Mouse (Mus musculus): ENCODE data around the gene Eif4e1b. TPM values are rescaled to one million over a fixed set of nuclear protein-coding genes. Genes with fewer than 3 reads are reported as not detected.
A peak's percentile ranks its signal among the peaks of the same experiment; 100 is the strongest.

Gene Eif4e1b
- polyA plus RNA-seq, 1 experiment from 2014 or later = not detected

DNA sequence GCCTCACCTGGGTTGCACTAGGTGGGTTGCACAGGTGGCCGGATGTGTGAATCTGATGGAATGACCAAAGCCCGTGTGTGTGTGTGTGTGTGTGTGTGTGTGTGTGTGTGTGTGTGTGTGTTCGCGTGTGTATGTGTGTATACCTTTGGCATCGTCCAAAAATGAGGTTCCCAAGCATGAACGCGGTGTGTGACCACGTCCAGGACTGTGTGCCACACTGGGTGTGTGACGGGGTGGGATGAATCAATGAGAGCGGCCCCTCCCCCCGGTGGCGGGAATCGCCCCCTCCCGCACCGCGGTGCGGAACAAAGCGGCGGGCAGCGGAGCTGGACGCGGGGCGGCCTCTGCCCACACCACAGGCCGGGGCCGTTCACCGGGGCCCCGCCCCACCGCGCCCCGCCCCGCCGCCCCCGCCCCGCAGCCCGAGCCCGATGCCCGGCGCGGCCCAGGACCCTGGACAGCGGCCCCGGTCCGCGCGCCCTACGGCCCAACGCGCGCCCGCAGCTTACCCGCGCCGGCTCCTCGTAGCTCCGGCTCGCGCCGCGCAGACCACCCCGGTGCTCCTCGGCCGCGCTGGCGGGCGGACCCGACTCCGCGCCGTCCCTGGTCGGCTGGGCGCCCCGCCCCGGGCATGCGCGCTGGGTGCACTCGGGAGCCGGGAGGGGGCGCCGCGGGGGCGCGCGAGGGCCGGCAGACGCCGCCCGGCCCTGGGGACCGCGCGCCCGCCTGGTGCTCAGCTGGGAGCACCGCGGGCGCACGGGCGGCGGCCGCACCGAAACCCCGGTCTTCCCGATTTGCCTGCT lies 34.5 kb upstream of the Eif4e1b start:
- H3K4me1 ChIP-seq (ENCODE audit: control insufficient read depth, insufficient read depth, low read length) = no peaks in the 10 kb centered on the region; the same call in 1 of the 2 replicates
- H3K27ac ChIP-seq (ENCODE audit: low read depth, low read length) = peak overlapping the region; percentile 85
- ATAC-seq (ENCODE audit: insufficient read depth, low FRiP score, low TSS enrichment) = peak; percentile 84
- 2% methylated on average over 51 of the region's 100 CpGs for WGBS
- no peaks in the 10 kb centered on the region for H3K36me3 ChIP-seq (ENCODE audit: control insufficient read depth, insufficient read depth, low read length)
- peak overlapping the region; percentile 66 for H3K4me3 ChIP-seq (ENCODE audit: low read depth, low read length)
- peak overlapping the region; percentile 47 for H3K4me2 ChIP-seq (ENCODE audit: low read depth)
- H3K9ac ChIP-seq (ENCODE audit: low read length) = peak overlapping the region; percentile 66
- H3K9me3 ChIP-seq (ENCODE audit: control insufficient read depth, low read length) = no peaks in the 10 kb centered on the region
- H3K27me3 ChIP-seq (ENCODE audit: control insufficient read depth, insufficient read depth, low read length) = peaks cover 19% of the 10 kb centered on the region
- peak; percentile 84 for DNase-seq (ENCODE audit: low spot score)

DNA sequence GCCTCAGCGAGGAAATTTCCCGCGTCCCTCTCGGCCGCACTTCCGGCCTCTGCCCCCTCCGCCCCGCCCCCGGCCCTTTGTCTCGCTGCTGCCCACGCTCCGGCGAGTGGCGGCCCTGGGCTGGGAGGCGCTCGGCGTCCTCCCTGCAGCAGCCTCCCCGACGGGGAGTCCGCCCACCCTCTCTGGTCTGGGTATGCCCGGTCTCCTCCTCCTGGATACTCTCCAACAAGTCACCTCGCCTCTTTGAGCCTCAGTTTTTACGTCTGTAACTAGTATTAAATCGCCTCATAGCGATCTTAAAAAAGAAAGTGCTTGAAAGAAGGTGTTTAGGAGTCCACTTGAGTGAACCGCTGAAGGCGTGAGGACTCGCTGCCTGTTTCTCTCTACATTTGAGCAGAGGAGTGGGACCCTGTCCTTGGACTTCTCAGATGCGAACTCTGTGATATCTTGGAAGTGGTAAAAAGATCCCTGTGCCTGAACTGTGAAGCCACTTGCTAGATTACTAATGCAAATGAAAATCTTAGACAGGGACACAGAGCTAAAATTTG lies 33.9 kb upstream of the Eif4e1b start, which contains the start of gene Gprin1:
TSS of gene Gprin1 (minus strand) at position 11 of the 548 bp plus-strand sequence.
- H3K4me2 ChIP-seq (ENCODE audit: low read depth) = peak within 1 kb of the TSS; percentile 47
- no peaks in the 10 kb centered on the region; the same call in 1 of the 2 replicates for H3K4me1 ChIP-seq (ENCODE audit: control insufficient read depth, insufficient read depth, low read length)
- 3% methylated on average over 24 of the region's 29 CpGs for WGBS
- no peaks in the 10 kb centered on the region for H3K9me3 ChIP-seq (ENCODE audit: control insufficient read depth, low read length)
- ATAC-seq (ENCODE audit: insufficient read depth, low FRiP score, low TSS enrichment) (peak; percentile 75), DNase-seq (ENCODE audit: low spot score) (no peak)
- H3K27me3 ChIP-seq (ENCODE audit: control insufficient read depth, insufficient read depth, low read length) = peaks cover 19% of the 10 kb centered on the region
- H3K4me3 ChIP-seq (ENCODE audit: low read depth, low read length) = peak within 1 kb of the TSS; percentile 66
- no peaks in the 10 kb centered on the region for H3K36me3 ChIP-seq (ENCODE audit: control insufficient read depth, insufficient read depth, low read length)
- peak within 1 kb of the TSS; percentile 85 for H3K27ac ChIP-seq (ENCODE audit: low read depth, low read length)
- peak within 1 kb of the TSS; percentile 66 for H3K9ac ChIP-seq (ENCODE audit: low read length)

DNA sequence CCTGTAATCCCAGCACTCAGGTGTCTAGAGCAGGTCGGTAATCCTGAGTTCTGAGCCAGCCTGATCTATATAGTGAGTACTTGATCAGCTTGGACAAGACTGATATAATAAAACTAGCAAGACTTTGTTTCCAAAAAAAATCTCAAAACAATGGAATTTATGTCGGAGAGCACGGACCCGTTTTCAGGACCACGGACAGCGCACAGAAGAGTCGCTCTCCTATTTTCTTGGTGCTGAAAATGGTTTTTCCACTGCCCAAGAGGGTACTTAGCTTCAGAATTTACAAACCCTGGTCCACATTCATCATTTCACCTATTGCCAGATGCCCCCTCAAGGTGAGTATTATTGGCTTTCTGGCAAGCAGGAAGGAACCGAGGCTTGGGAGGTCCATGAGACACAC lies 33.1 kb upstream of the Eif4e1b start:
- DNase-seq (ENCODE audit: low spot score) = peak; percentile 46
- no peaks in the 10 kb centered on the region for H3K9me3 ChIP-seq (ENCODE audit: control insufficient read depth, low read length)
- no peak overlapping the region for H3K9ac ChIP-seq (ENCODE audit: low read length)
- H3K4me1 ChIP-seq (ENCODE audit: control insufficient read depth, insufficient read depth, low read length) = no peaks in the 10 kb centered on the region; the same call in 1 of the 2 replicates
- no peak overlapping the region for H3K4me2 ChIP-seq (ENCODE audit: low read depth)
- H3K27me3 ChIP-seq (ENCODE audit: control insufficient read depth, insufficient read depth, low read length) = peaks cover 19% of the 10 kb centered on the region
- H3K27ac ChIP-seq (ENCODE audit: low read depth, low read length) = no peak overlapping the region
- H3K4me3 ChIP-seq (ENCODE audit: low read depth, low read length) = no peak overlapping the region
- H3K36me3 ChIP-seq (ENCODE audit: control insufficient read depth, insufficient read depth, low read length) = no peaks in the 10 kb centered on the region
- WGBS = 3% methylated on average over 8 of the region's 8 CpGs
- no peak for ATAC-seq (ENCODE audit: insufficient read depth, low FRiP score, low TSS enrichment)

DNA sequence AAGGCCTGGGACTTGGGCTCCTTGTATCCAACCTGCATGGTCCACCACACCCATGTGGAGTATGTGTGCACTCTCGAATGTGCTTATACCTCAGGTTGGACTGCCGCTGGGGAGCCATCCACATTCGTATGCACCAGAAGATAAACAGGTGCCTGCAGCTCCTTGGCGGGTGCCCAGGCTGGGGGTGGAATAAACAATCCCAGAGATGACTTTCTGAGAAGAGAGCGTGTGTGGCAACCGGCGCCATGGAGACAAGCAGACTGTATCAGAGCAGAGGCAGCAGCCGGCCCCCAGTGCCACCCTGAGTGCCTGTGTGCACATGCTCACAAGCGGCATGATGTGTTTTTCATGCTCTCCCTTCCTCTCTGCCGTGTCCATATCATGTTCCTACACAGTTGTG lies 31.1 kb upstream of the Eif4e1b start:
- H3K36me3 ChIP-seq (ENCODE audit: control insufficient read depth, insufficient read depth, low read length) = no peaks in the 10 kb centered on the region
- H3K27ac ChIP-seq (ENCODE audit: low read depth, low read length) = no peak overlapping the region
- 73% methylated on average over 10 of the region's 10 CpGs for WGBS
- H3K4me3 ChIP-seq (ENCODE audit: low read depth, low read length) = no peak overlapping the region
- no peak overlapping the region for H3K4me2 ChIP-seq (ENCODE audit: low read depth)
- ATAC-seq (ENCODE audit: insufficient read depth, low FRiP score, low TSS enrichment) = no peak
- no peaks in the 10 kb centered on the region for H3K9me3 ChIP-seq (ENCODE audit: control insufficient read depth, low read length)
- H3K4me1 ChIP-seq (ENCODE audit: control insufficient read depth, insufficient read depth, low read length) = 0 out of 2 replicates have a peak, but pooled peaks cover 2% of the 10 kb centered on the region
- H3K9ac ChIP-seq (ENCODE audit: low read length) = no peak overlapping the region
- H3K27me3 ChIP-seq (ENCODE audit: control insufficient read depth, insufficient read depth, low read length) = peaks cover 20% of the 10 kb centered on the region
- no peak for DNase-seq (ENCODE audit: low spot score)

DNA sequence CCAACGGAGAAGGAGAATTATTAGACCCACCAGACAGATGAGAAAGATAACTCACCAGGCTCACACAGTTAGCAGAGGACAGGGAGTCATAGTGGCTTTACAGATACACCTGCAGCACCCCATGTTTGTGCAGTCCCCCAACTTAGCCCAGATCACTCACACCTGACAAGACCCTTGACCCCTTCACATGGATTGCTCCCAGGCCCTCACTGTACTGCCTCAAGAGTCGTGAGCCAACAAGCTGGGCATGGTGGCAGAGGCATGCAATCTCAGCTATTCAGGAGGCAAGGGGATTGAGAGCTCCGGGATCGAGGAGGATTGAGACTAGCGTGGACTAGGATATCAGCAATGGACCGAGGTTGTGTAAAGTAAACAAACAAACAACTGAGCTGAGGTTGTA lies 30.1 kb upstream of the Eif4e1b start:
- WGBS = 66% methylated on average over 6 of the region's 6 CpGs
- no peak for DNase-seq (ENCODE audit: low spot score)
- no peak overlapping the region for H3K4me3 ChIP-seq (ENCODE audit: low read depth, low read length)
- no peaks in the 10 kb centered on the region for H3K36me3 ChIP-seq (ENCODE audit: control insufficient read depth, insufficient read depth, low read length)
- no peak overlapping the region for H3K27ac ChIP-seq (ENCODE audit: low read depth, low read length)
- H3K27me3 ChIP-seq (ENCODE audit: control insufficient read depth, insufficient read depth, low read length) = peaks cover 20% of the 10 kb centered on the region
- no peak overlapping the region for H3K4me2 ChIP-seq (ENCODE audit: low read depth)
- H3K9ac ChIP-seq (ENCODE audit: low read length) = no peak overlapping the region
- H3K4me1 ChIP-seq (ENCODE audit: control insufficient read depth, insufficient read depth, low read length) = peaks cover 5% of the 10 kb centered on the region
- ATAC-seq (ENCODE audit: insufficient read depth, low FRiP score, low TSS enrichment) = no peak
- no peaks in the 10 kb centered on the region for H3K9me3 ChIP-seq (ENCODE audit: control insufficient read depth, low read length)

DNA sequence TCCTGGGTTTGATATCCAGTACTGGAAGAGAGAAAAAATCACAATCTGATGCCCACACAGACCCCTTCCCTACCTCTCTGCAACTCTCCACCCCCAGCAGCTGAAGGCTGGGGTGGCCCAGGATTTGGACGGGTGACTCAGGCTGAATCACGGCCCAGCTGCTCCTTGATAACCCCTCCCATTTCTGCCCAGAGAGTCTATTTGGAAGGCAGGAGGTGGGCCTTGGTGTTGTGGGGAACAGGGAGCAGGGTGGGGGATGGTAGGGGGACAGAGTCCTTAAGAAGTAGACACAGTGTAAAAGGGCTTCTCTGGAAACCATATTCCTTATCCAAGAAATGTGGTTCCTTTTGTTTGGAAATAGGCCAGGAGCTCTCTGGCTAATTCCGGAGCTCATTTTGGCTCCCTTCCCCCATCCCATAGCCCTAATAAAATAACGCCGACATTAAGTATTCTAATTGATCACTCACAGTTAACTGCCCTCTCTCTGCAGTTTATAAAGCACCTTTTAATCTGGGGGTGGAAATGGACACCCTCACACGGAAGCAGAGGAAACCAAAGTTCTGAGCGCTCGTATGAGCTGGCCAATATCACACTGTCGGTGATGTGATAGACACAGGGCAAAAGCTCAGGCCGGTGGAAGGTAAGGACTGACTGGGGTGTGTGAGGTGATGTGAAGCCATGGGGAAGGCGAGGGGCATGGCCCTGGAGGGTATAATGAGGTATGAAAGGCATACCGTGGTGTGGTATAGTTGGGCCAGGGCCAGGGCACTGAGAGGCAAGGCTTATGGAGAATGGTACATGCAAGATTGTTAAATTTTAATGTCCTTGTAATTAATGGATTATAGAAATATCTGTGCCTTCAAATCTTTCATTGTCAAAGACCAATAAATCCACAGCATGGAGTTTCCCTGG lies 29.4 kb upstream of the Eif4e1b start:
- ATAC-seq (ENCODE audit: insufficient read depth, low FRiP score, low TSS enrichment) (no peak), DNase-seq (ENCODE audit: low spot score) (no peak)
- Histone ChIP-seq H3K9ac (ENCODE audit: low read length) (no peak overlapping the region; the same call in 1 of the 2 replicates), H3K36me3 (ENCODE audit: control insufficient read depth, insufficient read depth, low read length) (no peaks in the 10 kb centered on the region), H3K4me3 (ENCODE audit: low read depth, low read length) (no peak overlapping the region), H3K9me3 (ENCODE audit: control insufficient read depth, low read length) (no peaks in the 10 kb centered on the region), H3K27me3 (ENCODE audit: control insufficient read depth, insufficient read depth, low read length) (peaks cover 20% of the 10 kb centered on the region), H3K4me2 (ENCODE audit: low read depth) (no peak overlapping the region), H3K4me1 (ENCODE audit: control insufficient read depth, insufficient read depth, low read length) (peaks cover 12% of the 10 kb centered on the region), H3K27ac (ENCODE audit: low read depth, low read length) (no peak overlapping the region)
- WGBS = 44% methylated on average over 12 of the region's 12 CpGs

DNA sequence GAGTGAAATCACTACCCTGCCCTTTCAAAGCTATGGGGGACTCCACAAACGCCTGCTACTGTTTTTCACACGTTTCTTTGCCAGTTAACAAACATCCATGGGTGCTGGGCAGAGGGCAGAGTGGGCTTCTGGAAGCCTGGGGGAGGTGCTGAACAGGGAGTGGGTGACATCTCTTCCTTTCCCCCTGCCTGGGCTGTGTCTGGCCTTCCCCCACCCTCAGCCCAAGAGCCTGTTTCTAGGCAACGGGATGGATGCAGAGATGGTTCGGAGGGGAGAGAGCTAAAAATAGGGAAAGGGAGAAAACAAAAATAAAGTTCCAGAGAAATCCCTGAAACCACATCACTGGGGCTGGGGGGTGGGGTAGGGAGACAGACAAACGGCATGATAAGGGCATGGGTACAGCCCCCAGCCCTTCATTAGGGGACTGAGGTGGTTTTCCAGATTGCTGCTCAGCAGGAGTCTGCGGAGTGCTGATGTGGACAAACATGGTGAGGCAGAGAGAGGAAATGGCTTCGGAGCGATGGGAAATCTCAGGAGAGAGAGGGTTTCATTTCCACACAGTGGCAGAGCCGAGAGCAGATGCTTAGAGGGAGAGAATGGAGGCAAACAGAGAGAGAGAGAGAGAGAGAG lies 28.5 kb upstream of the Eif4e1b start:
- WGBS = 22% methylated on average over 9 of the region's 9 CpGs
- Histone ChIP-seq H3K27me3 (ENCODE audit: control insufficient read depth, insufficient read depth, low read length) (peaks cover 15% of the 10 kb centered on the region), H3K4me1 (ENCODE audit: control insufficient read depth, insufficient read depth, low read length) (peaks cover 19% of the 10 kb centered on the region), H3K4me2 (ENCODE audit: low read depth) (no peak overlapping the region), H3K9ac (ENCODE audit: low read length) (no peak overlapping the region; the same call in 1 of the 2 replicates), H3K36me3 (ENCODE audit: control insufficient read depth, insufficient read depth, low read length) (no peaks in the 10 kb centered on the region), H3K27ac (ENCODE audit: low read depth, low read length) (no peak overlapping the region), H3K9me3 (ENCODE audit: control insufficient read depth, low read length) (no peaks in the 10 kb centered on the region), H3K4me3 (ENCODE audit: low read depth, low read length) (no peak overlapping the region)
- DNase-seq (ENCODE audit: low spot score) = no peak
- ATAC-seq (ENCODE audit: insufficient read depth, low FRiP score, low TSS enrichment) = no peak

DNA sequence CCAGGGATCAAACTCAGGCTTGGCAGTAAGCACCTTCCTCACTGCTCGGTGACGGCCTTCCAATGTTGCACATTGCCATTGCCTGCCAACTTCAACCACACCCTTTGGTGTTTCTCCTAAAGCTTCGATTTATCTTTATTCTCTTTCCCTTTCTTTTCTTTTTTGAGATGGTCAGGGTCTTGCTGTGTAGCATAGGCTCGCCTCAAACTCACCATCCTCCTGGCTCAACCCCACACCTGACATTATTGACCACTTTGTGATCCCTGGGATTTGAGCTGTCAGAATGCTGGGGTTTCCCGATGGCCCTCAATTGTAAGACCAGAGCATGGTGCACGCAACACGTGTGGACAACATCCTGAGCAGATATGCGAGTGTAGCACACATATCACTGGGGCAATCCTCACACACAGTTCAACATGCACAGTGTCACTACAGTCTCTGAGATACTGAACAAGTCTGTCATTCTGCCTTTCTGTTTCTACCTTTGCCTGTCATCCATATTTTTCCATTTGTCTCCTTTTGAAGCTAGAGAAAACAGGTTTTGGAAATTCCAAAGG lies 27.6 kb upstream of the Eif4e1b start:
- Histone ChIP-seq H3K4me3 (ENCODE audit: low read depth, low read length) (no peak overlapping the region), H3K36me3 (ENCODE audit: control insufficient read depth, insufficient read depth, low read length) (no peaks in the 10 kb centered on the region), H3K27ac (ENCODE audit: low read depth, low read length) (no peak overlapping the region), H3K27me3 (ENCODE audit: control insufficient read depth, insufficient read depth, low read length) (peaks cover 7% of the 10 kb centered on the region), H3K9ac (ENCODE audit: low read length) (no peak overlapping the region), H3K4me1 (ENCODE audit: control insufficient read depth, insufficient read depth, low read length) (peaks cover 21% of the 10 kb centered on the region), H3K9me3 (ENCODE audit: control insufficient read depth, low read length) (no peaks in the 10 kb centered on the region), H3K4me2 (ENCODE audit: low read depth) (no peak overlapping the region)
- no peak for ATAC-seq (ENCODE audit: insufficient read depth, low FRiP score, low TSS enrichment)
- no peak for DNase-seq (ENCODE audit: low spot score)
- 88% methylated on average over 8 of the region's 8 CpGs for WGBS
